Mouse (Mus musculus) olfactory bulb, adult 2 months (tissue): ENCODE measurements around the gene Setd1a. TPM values are rescaled to one million over a fixed set of nuclear protein-coding genes. Genes with fewer than 3 reads are reported as not detected.

Source experiments
- H3K27ac ChIP-seq: fragments of 200-500 bp; 2 replicates; pipeline ENCODE4 v1.5.1; 2012; ENCODE audit warnings: low read depth, low read length; ENCODE audit not compliant: insufficient read depth
- H3K4me1 ChIP-seq: fragments of 200-500 bp; 2 replicates; pipeline ENCODE4 v1.6.1; 2012; ENCODE audit warnings: low read length; ENCODE audit not compliant: control insufficient read depth, insufficient read depth
- H3K4me3 ChIP-seq: fragments of 200-500 bp; 2 replicates; pipeline ENCODE4 v1.5.1; 2012; ENCODE audit warnings: mild to moderate bottlenecking, low read depth, low read length, moderate library complexity; ENCODE audit not compliant: insufficient read depth
- CTCF ChIP-seq: fragments of 200-500 bp; IDR thresholded peaks from 2 replicates; pipeline ENCODE4 v1.5.1; 2012; ENCODE audit warnings: low read depth, mild to moderate bottlenecking, low read length, moderate library complexity; ENCODE audit not compliant: insufficient read depth
- POLR2A ChIP-seq: fragments of 200-500 bp; IDR thresholded peaks from 2 replicates; pipeline ENCODE4 v1.6.1; 2012; ENCODE audit warnings: mild to moderate bottlenecking, low read depth, low read length, moderate library complexity; ENCODE audit not compliant: insufficient read depth
- WGBS: fragments of 180-500 bp; shearing (Covaris S2); methylation state at CpG from one replicate; pipeline ENCODE4 v1.1.7; 2018; 5-methylcytosine and 5-hydroxymethylcytosine counted together
- polyA plus RNA-seq: library from polyadenylated mRNA; stranded (reverse); fragments of >200 nt; gene quantifications from 2 replicates; pipeline ENCODE4 v1.2.4, GENCODE M21; 2012; ENCODE audit warnings: low replicate concordance; ENCODE audit not compliant: missing spikeins, insufficient read depth, insufficient read length

Setd1a gene
- polyA plus RNA-seq, 1 experiment, result not detected

GRCm38 (mm10) chr7:127797076-127797845 is 20.8 kb downstream of the Setd1a start:
- H3K27ac ChIP-seq, result no peak overlapping the region
- H3K4me1 ChIP-seq, result peaks cover 18% of the 10 kb centered on the region
- H3K4me3 ChIP-seq, result no peak overlapping the region
- WGBS, result 91% methylated on average over 23 of the region's 23 CpGs
- TF ChIP-seq CTCF (no peak), POLR2A (no peak)

- H3K4me1 ChIP-seq, result peaks cover 19% of the 10 kb centered on the region
- TF ChIP-seq POLR2A, result no peak
- TF ChIP-seq CTCF, result no peak
- 89% methylated on average over 4 of the region's 4 CpGs for WGBS
- no peak overlapping the region for H3K27ac ChIP-seq
- no peak overlapping the region for H3K4me3 ChIP-seq
These were observed 22.1 kb downstream of the Setd1a start for GRCm38 (mm10) chr7:127798591-127798990.

- no peak overlapping the region for H3K27ac ChIP-seq
- TF ChIP-seq CTCF, result no peak
- no peak for TF ChIP-seq POLR2A
- H3K4me1 ChIP-seq, result peaks cover 22% of the 10 kb centered on the region
- H3K4me3 ChIP-seq, result no peak overlapping the region
- 85% methylated on average over 13 of the region's 13 CpGs for WGBS
These were observed 22.7 kb downstream of the Setd1a start for GRCm38 (mm10) chr7:127799211-127799610.

- WGBS, result 95% methylated on average over 1 of the region's 1 CpGs
- no peak for TF ChIP-seq CTCF
- TF ChIP-seq POLR2A, result no peak
- Histone ChIP-seq H3K4me3 (no peak overlapping the region), H3K27ac (no peak overlapping the region), H3K4me1 (peaks cover 27% of the 10 kb centered on the region)
These were observed 23.3 kb downstream of the Setd1a start for GRCm38 (mm10) chr7:127799738-127800137.

- H3K4me1 ChIP-seq, result peaks cover 27% of the 10 kb centered on the region
- TF ChIP-seq CTCF (peak; percentile 90), POLR2A (peak; percentile 27; the same call in 1 of the 2 replicates)
- H3K27ac ChIP-seq, result peak within 1 kb of the TSS; percentile 66
- WGBS, result 15% methylated on average over 6 of the region's 6 CpGs
- H3K4me3 ChIP-seq, result peak within 1 kb of the TSS; percentile 29
These were observed 24.1 kb downstream of the Setd1a start, which contains the start of gene Hsd3b7 for GRCm38 (mm10) chr7:127800435-127801009. Gene Hsd3b7, plus strand, starts transcription at chr7:127800604.

- no peak overlapping the region for H3K4me3 ChIP-seq
- peaks cover 27% of the 10 kb centered on the region for H3K4me1 ChIP-seq
- WGBS, result 77% methylated on average over 8 of the region's 8 CpGs
- peak overlapping the region; percentile 42 for H3K27ac ChIP-seq
- no peak for TF ChIP-seq POLR2A
- TF ChIP-seq CTCF, result no peak
These were observed 24.6 kb downstream of the Setd1a start for GRCm38 (mm10) chr7:127801010-127801621.

GRCm38 (mm10) chr7:127802313-127802712 is 25.8 kb downstream of the Setd1a start:
- no peak overlapping the region for H3K4me3 ChIP-seq
- TF ChIP-seq POLR2A (no peak), CTCF (no peak)
- 82% methylated on average over 17 of the region's 17 CpGs for WGBS
- H3K27ac ChIP-seq, result no peak overlapping the region; the same call in 1 of the 2 replicates
- peaks cover 27% of the 10 kb centered on the region for H3K4me1 ChIP-seq

- TF ChIP-seq POLR2A (no peak), CTCF (no peak)
- Histone ChIP-seq H3K27ac (no peak overlapping the region), H3K4me1 (peaks cover 22% of the 10 kb centered on the region), H3K4me3 (no peak overlapping the region)
- 49% methylated on average over 5 of the region's 5 CpGs for WGBS
These were observed 32.4 kb downstream of the Setd1a start for GRCm38 (mm10) chr7:127808821-127809220.

DNA sequence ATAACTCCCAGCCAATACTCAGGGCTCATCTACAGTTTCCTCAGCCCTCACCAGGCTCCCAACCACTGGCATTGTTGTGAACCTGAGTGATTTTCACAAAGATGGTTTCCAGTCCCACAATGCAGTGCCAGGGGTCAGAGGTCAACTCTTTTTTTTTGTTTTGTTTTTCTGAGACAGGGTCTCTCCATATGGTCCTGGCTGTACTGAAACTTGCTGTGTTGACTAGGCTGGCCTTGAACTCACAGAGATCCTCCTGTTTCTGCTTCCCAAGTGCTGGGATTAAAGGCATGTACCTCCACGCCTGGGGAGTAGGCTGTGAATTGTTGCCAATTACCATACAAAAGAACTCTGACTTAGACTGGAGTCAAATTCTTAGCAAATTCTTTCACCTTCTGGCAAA is 33.4 kb downstream of the Setd1a start:
- Histone ChIP-seq H3K4me3 (no peak overlapping the region), H3K27ac (no peak overlapping the region), H3K4me1 (peaks cover 23% of the 10 kb centered on the region)
- TF ChIP-seq POLR2A (no peak), CTCF (no peak)
- WGBS, result 91% methylated on average over 1 of the region's 1 CpGs
